12 mouse cellular contexts compared by ENCODE assay signal in the genomic region with DNA sequence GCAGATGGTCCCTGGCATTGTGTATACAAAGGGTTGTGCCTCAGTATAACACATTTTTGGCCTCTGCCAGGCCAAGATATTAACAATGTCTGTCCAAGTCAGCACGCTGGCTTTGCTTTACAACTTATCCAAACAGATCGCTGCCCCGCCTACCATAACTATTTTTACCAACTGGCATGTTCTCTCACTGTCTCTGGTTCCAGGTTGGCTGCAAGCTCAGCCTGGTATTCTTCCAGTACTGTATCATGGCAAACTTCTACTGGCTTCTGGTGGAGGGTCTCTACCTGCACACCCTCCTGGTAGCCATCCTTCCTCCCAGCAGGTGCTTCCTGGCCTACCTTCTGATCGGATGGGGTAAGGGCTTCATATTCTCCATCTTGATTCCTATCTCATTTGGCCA. TPM values are rescaled to one million over a fixed set of nuclear protein-coding genes. Genes with fewer than 3 reads are reported as not detected.
"Had no signal": no experiment of that assay in that cellular context is flagged by ENCODE, and none has a peak within 500 bp of the region (broad histone marks: within the 10 kb centered on the region; RNA-seq: fewer than 3 reads in every experiment).

No protein-coding gene starts in this region.

- DNase-seq: kidney, adult 11 months; kidney, adult 9 months; kidney, postnatal 14 days; kidney, postnatal 4 days; left cerebral cortex, postnatal 4 days; liver, postnatal 0 days; lung, embryonic 14.5 days; retina, postnatal 1 day; thymus, adult 2 months; thymus, postnatal 14 days; thymus, postnatal 4 days had no signal

RNA-seq across cellular contexts. Expression of a gene that starts 58.4 kb away (rescaled TPM):
- total RNA-seq: neutrophil, adult 5-6 weeks had no signal
